Comparison of ENCODE assay signal across 15 mouse cellular contexts in genomic region chr17:31305776-31306120, GRCm38 (mm10). TPM values are rescaled to one million over a fixed set of nuclear protein-coding genes. Genes with fewer than 3 reads are reported as not detected.
DNase-seq lines count a peak whose midpoint lies in the region; ATAC-seq and TF ChIP-seq lines count a peak whose summit lies in the region.
"Had no signal": no experiment of that assay in that cellular context is flagged by ENCODE, and none has a peak within 500 bp of the region (broad histone marks: within the 10 kb centered on the region; RNA-seq: fewer than 3 reads in every experiment).

No protein-coding gene starts in this region.

- no peak overlapping the region for H3K4me3 ChIP-seq in heart, embryonic 11.5 days (ENCODE audit: low read depth, low read length)
- no peak overlapping the region for H3K4me3 ChIP-seq in heart, adult 2 months
- H3K4me3 ChIP-seq in intestine, embryonic 14.5 days (ENCODE audit: low read depth, low read length) = no peak overlapping the region
- H3K4me3 ChIP-seq: erythroblast, embryonic 14.5 days had no signal

- WGBS in heart, embryonic 11.5 days (ENCODE audit: insufficient replicate concordance) = 51% methylated on average over 5 of the region's 5 CpGs
- WGBS in heart, adult 2 months = 35% methylated on average over 5 of the region's 5 CpGs
- 53% methylated on average over 5 of the region's 5 CpGs for WGBS in intestine, embryonic 14.5 days

- no peaks in the 10 kb centered on the region for H3K36me3 ChIP-seq in heart, embryonic 11.5 days (ENCODE audit: control insufficient read depth, insufficient read depth, low read length)
- no peaks in the 10 kb centered on the region for H3K36me3 ChIP-seq in heart, adult 2 months (ENCODE audit: control insufficient read depth, insufficient read depth, low read length)
- no peaks in the 10 kb centered on the region for H3K36me3 ChIP-seq in intestine, embryonic 14.5 days (ENCODE audit: control insufficient read depth, insufficient read depth, low read length)

- DNase-seq in heart, adult 2 months = no peak
- DNase-seq in CD4-positive helper T cell, adult 2 months (ENCODE audit: low read depth, low spot score) = peak; percentile 55
- no peak for DNase-seq in intestine, embryonic 14.5 days (ENCODE audit: low spot score)
- no peak for DNase-seq in yolk sac, embryonic 10.5 days (ENCODE audit: low spot score)
- no peak for DNase-seq in urinary bladder, postnatal 36 days (ENCODE audit: low spot score in 2 of 2)
- no peak for DNase-seq in right cerebral cortex, postnatal 4 days
- DNase-seq: B cell, adult 2 months; cerebellum, adult 9-10 months; embryo, embryonic 11 days; left cerebral cortex, postnatal 4 days had no signal

- H3K9me3 ChIP-seq in heart, embryonic 11.5 days (replicated peaks; ENCODE audit: control insufficient read depth, low read length) = no peaks in the 10 kb centered on the region
- H3K9me3 ChIP-seq in intestine, embryonic 14.5 days (ENCODE audit: control insufficient read depth, low read length) = no peaks in the 10 kb centered on the region

- TF ChIP-seq EP300 in heart, adult 2 months (IDR thresholded peaks at IDR 0.05; ENCODE audit: insufficient read depth, low read depth, low read length) = no peak; the same call in 1 of the 2 replicates

- no peak overlapping the region for H3K9ac ChIP-seq in heart, embryonic 11.5 days (ENCODE audit: low read depth, low read length)
- no peak overlapping the region for H3K9ac ChIP-seq in heart, adult 2 months (ENCODE audit: low read depth, low read length)
- no peak overlapping the region for H3K9ac ChIP-seq in intestine, embryonic 14.5 days (ENCODE audit: low read length)

- H3K27ac ChIP-seq in heart, embryonic 11.5 days (ENCODE audit: low read depth, low read length) = peak overlapping the region; percentile 54; the same call in 1 of the 2 replicates
- no peak overlapping the region for H3K27ac ChIP-seq in heart, adult 2 months
- H3K27ac ChIP-seq in intestine, embryonic 14.5 days (ENCODE audit: low read depth) = peak overlapping the region; percentile 74

- no peak for ATAC-seq in heart, embryonic 11.5 days (replicated peaks; ENCODE audit: insufficient number of reproducible peaks, low FRiP score, low TSS enrichment)
- no peak for ATAC-seq in intestine, embryonic 14.5 days (replicated peaks; ENCODE audit: low FRiP score, low TSS enrichment, low read depth)
- 0 out of 2 replicates have a peak, but pooled peaks have one; percentile 6 for ATAC-seq in megakaryocyte progenitor cell, adult 5-6 weeks (replicated peaks; ENCODE audit: poor library complexity)
- ATAC-seq: hindbrain, embryonic 16.5 days had no signal

- no peaks in the 10 kb centered on the region for H3K27me3 ChIP-seq in heart, embryonic 11.5 days (ENCODE audit: control insufficient read depth, insufficient read depth, low read length)
- no peaks in the 10 kb centered on the region for H3K27me3 ChIP-seq in heart, adult 2 months (ENCODE audit: control insufficient read depth, insufficient read depth, low read length)
- no peaks in the 10 kb centered on the region for H3K27me3 ChIP-seq in intestine, embryonic 14.5 days (replicated peaks; ENCODE audit: control insufficient read depth, insufficient read depth, low read length)

- no peaks in the 10 kb centered on the region for H3K79me2 ChIP-seq in heart, adult 2 months (replicated peaks; ENCODE audit: control insufficient read depth, insufficient read depth, low read length)

- TF ChIP-seq CTCF in heart, adult 2 months (IDR thresholded peaks at IDR 0.05) = no peak

- no peak for TF ChIP-seq POLR2A in heart, adult 2 months (IDR thresholded peaks at IDR 0.05; ENCODE audit: insufficient read depth, low read depth, low read length)

- no peak overlapping the region for H3K4me2 ChIP-seq in heart, embryonic 11.5 days
- H3K4me2 ChIP-seq in intestine, embryonic 14.5 days (ENCODE audit: low read length) = no peak overlapping the region

- intact Hi-C loops in heart, adult 2 months (cut with DNase I) = no loop called here

- peaks cover 18% of the 10 kb centered on the region for H3K4me1 ChIP-seq in heart, embryonic 11.5 days (ENCODE audit: control insufficient read depth, insufficient read depth, low read length)
- H3K4me1 ChIP-seq in heart, adult 2 months (ENCODE audit: control insufficient read depth, insufficient read depth, low read length) = peaks cover 7% of the 10 kb centered on the region; the same call in 1 of the 2 replicates
- H3K4me1 ChIP-seq in intestine, embryonic 14.5 days (replicated peaks; ENCODE audit: control insufficient read depth, insufficient read depth, low read length) = peaks cover 7% of the 10 kb centered on the region

RNA-seq across cellular contexts. Expression of gene Slc37a1, which starts 19.2 kb away (rescaled TPM):
- 4.6 TPM in 2 replicates for polyA plus RNA-seq in heart, embryonic 11.5 days (2014; fragmentation: Nextera tagmentation; extraction: Ambion mirVana)
- total RNA-seq in heart, adult 2 months (2021) = 1 to 10 TPM; 7.3 to 9.1 TPM
- polyA plus RNA-seq in heart, adult 2 months (2012; rRNA removed) = 18.7 and 19.7 TPM in 2 replicates
- polyA plus RNA-seq in intestine, embryonic 14.5 days (2014; fragmentation: Nextera tagmentation; extraction: Ambion mirVana) = 14.7 and 14.8 TPM in 2 replicates
- 9.8 TPM in 2 replicates for total RNA-seq in megakaryocyte progenitor cell, adult 5-6 weeks (2015)
- total RNA-seq in megakaryocyte progenitor cell, adult 5-6 weeks (2017) = 6.2 and 8.3 TPM in 2 replicates

RNA-seq across cellular contexts. Expression of gene Rsph1, which starts 28.6 kb away (rescaled TPM):
- 1.7 and 1.9 TPM in 2 replicates for polyA plus RNA-seq in heart, embryonic 11.5 days (2014; fragmentation: Nextera tagmentation; extraction: Ambion mirVana)
- total RNA-seq in heart, adult 2 months (2021) = 1 to 10 TPM in 1 of 2 experiments, under 1 TPM in 1; 0.81 to 1.2 TPM
- polyA plus RNA-seq in heart, adult 2 months (2012; rRNA removed) = 0.32 and 1.2 TPM in 2 replicates
- polyA plus RNA-seq in intestine, embryonic 14.5 days (2014; fragmentation: Nextera tagmentation; extraction: Ambion mirVana) = 0.80 and 1.2 TPM in 2 replicates
- 0.72 and 1.4 TPM in 2 replicates for total RNA-seq in megakaryocyte progenitor cell, adult 5-6 weeks (2015)
- 1.8 and 3.0 TPM in 2 replicates for total RNA-seq in megakaryocyte progenitor cell, adult 5-6 weeks (2017)
- total RNA-seq: monocyte, adult 5-6 weeks had no signal
- polyA plus RNA-seq: erythroblast, embryonic 14.5 days had no signal
